Mouse (Mus musculus): ENCODE measurements around the gene Gm17018.

DNA sequence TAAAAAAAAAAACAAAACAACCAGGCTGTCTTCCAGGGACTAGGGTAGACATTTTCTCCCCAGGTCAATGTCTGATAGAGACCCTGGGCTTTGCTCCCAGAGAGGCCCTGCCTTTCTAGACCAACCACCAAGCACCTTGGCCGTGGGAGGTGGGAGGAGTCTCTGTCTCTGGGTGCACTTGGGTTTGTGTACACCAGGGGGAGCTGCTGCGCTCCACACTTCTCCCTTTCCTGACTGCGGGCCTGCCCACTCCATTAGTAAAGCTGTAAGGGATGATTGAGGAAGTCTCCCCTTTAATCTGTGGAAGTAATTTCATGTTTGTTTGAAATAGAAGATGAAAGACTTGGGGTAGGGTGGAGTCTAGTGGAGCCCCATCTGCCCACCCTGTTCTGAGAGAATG, 20.8 kb downstream of the Gm17018 start:
- TF ChIP-seq GATA1 (IDR thresholded peaks at IDR 0.05; ENCODE audit: borderline replicate concordance, low read length) (no peak), FLI1 (IDR thresholded peaks at IDR 0.05; ENCODE audit: low read length) (no peak)

Measured in megakaryocyte, embryonic 14.5 days (primary cell).